Mouse (Mus musculus) ES-CJ7 (cell line): ENCODE measurements around the gene Dhrs7.

ENCODE experiments used
- DNase-seq: peaks from one replicate; pipeline ENCODE4 v3.0.0; 2011; ENCODE audit warnings: low read depth, low spot score

Gene Dhrs7

DNA sequence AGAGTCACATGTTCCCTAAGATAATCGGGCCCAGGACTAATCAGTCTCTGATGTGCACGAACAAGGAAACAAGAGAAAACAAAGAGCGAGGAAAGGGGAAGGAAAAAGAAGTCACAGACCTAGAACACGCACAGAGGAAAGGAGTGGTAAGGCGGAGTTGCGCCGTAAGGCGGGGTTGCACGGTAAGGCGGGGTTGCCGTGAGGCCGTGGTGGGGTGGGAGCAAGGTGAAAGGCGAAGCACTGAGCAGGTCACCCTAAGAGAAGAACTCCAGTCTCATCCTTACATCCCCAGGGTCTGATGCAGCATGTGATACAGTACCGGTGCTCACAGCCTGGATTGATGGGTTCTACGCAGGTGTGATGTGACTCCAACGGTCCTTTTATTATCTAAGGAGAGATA lies 8.9 kb downstream of the Dhrs7 start:
- DNase-seq = no peak

- DNase-seq = peak; percentile 51
These were observed 10.0 kb downstream of the Dhrs7 start for GRCm38 (mm10) chr12:72654698-72655097.

- DNase-seq = peak; percentile 91
These were observed 14.9 kb downstream of the Dhrs7 start, which contains the start of gene Gm4756 for GRCm38 (mm10) chr12:72649611-72650330. Gene Gm4756, minus strand, starts transcription at chr12:72649661.

DNA sequence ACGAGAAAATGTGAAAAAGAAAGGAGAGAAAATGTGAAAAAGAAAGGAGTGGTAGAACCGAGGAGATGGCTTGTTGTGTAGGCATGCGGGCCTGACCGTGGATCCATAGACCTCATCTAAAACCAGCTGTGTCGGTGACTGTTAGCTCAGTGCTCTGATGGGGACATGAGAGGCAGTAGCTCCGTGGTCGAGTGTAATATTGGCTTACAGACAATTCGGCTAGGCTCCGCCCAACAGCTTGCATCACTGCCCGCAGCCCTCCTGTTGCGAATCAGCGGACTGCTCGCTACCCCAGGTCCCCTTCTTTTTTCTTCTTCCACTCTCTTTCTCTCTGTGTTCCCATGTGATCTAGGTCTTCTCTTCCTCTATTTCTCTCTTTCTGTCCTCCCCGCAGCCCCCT lies 15.8 kb downstream of the Dhrs7 start:
- DNase-seq = peak; percentile 48

- no peak for DNase-seq
These were observed 26.7 kb downstream of the Dhrs7 start for GRCm38 (mm10) chr12:72638025-72638424.

- no peak for DNase-seq
These were observed 36.0 kb downstream of the Dhrs7 start for GRCm38 (mm10) chr12:72628751-72629150.

DNA sequence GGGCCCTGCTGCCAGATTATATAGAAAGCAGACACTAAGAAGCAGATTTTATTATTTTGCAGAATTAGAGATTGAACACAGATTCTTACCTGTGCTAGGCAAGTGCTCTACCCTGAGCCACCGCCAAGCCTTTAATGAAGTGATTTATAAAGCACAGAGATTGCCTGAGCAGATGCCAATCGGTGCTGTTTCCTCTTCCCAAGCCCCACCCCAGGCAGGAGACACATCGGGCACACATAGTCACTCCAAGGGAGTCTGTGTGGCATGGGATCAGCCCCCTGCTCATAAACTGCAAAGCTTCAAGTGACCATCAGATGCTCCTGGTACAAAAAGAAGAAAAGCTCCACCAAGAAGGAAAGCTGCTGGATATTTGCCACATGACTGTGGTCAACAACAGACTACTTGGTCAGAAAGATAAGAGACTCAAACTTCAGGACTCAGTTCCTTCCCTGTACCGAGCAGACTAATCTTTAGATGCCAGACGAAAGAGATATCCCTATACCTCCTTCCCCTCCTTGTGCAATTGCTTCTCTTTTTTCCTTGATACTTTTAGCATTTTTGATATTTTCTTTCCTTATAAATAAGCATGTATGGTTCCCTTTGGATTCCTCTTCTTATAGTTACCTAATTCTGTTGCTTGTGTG lies 41.7 kb downstream of the Dhrs7 start:
- DNase-seq = no peak

DNA sequence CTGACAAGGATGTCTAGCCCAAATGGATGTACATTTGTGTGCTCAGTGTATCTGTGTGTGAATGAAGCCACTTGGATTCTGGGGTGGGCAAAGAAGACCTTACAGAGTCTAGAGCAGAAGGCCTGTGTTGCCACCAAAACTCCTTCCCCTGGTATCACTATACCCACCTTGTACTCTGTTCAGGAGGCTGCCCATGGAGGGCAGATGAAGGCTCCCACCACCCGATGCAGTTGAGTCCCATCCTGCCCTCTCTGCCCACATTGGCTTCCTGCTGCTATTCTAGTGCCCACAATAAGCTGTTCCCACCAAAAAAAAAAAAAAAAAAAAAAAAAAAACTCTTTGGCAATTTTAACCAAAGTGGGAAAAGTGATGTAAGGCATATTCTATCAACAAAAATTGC lies 43.3 kb downstream of the Dhrs7 start:
- no peak for DNase-seq

DNA sequence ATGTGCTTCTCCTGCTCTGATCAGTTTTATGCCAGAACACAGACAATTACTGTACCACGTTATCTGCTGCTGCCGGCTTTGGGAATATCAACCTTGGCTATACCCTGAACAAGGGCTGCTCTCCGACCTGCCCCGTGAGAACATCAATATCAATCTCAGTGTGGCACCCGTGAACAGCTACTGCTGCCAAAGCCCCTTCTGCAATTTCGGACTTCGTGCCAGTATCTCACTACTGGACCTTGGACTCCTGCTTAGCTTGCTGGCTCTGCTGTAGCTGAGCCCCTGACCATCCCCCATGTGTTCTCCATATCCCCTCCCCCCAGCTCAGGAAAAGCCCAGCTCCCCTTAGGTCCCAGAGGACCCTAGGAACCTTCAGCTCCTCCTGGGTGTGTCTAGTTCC lies 43.9 kb downstream of the Dhrs7 start:
- DNase-seq = no peak

- no peak for DNase-seq
These were observed 52.7 kb downstream of the Dhrs7 start for GRCm38 (mm10) chr12:72612053-72612452.
